Mouse (Mus musculus): ENCODE results near the gene Rrn3. TPM values are rescaled to one million over a fixed set of nuclear protein-coding genes. Genes with fewer than 3 reads are reported as not detected.

The Rrn3 gene
- total RNA-seq, 1 experiment, result 147 TPM

DNA sequence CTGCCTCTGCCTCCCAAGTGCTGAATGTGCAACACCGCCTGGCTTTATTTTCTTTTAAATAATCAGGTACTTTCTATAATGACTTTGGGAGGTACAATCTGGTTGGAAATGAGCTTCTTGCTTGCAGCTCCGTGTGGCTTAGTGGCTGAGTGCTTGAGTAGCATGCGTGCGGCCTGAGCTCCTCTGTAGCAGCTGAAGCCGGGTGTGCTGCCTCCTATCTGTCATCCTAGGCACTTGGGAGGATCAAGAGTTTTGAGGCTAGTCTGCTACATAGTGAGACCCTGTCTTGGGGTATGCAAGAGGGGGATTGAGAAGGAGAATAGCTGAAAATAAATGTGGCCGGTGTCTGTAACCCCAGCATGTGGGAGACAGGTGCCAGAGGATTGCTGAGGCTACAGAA lies 31.6 kb downstream of the Rrn3 start:
- Histone ChIP-seq H3K4me3 (ENCODE audit: insufficient read depth in 1 of 2, low read depth in 1 of 2, low read length in 2 of 2, poor library complexity in 1 of 2, severe bottlenecking in 1 of 2) (no peak overlapping the region), H3K9me3 (ENCODE audit: control insufficient read depth, insufficient read depth, low read depth, low read length) (no peaks in the 10 kb centered on the region), H3K27ac (ENCODE audit: insufficient read depth, low read depth, low read length, poor library complexity, severe bottlenecking) (no peak overlapping the region), H3K4me1 (ENCODE audit: control insufficient read depth in 2 of 2, insufficient read depth in 2 of 2, low read length in 2 of 2, poor library complexity in 1 of 2) (peaks cover 0 to 5% of the 10 kb centered on the region in 2 experiments; a peak in 1 of 4 replicates), H3K36me3 (ENCODE audit: control insufficient read depth, insufficient read depth, low read length, poor library complexity, severe bottlenecking) (peaks cover 76% of the 10 kb centered on the region), H3K9ac (ENCODE audit: insufficient read depth, low read depth, low read length, poor library complexity, severe bottlenecking) (no peak overlapping the region)
- DNase-seq (ENCODE audit: low read depth, low spot score), result no peak
- in situ Hi-C loops (cut with MboI; ENCODE audit: low sequenced_read_pairs in 2 of 2, unreplicated experiment in 2 of 2), result no loop called here
- no peak for TF ChIP-seq ZNF384 (IDR thresholded peaks at IDR 0.05; ENCODE audit: low read depth, low read length)
- TF ChIP-seq MAFK (IDR thresholded peaks at IDR 0.05; ENCODE audit: insufficient read depth, low read depth, low read length), result no peak
- no peak for TF ChIP-seq CHD2 (IDR thresholded peaks at IDR 0.05; ENCODE audit: low read depth, low read length)
- TF ChIP-seq ZC3H11A (IDR thresholded peaks at IDR 0.05; ENCODE audit: borderline replicate concordance, low read depth, low read length), result no peak
- no peak for TF ChIP-seq HCFC1 (IDR thresholded peaks at IDR 0.05; ENCODE audit: borderline replicate concordance, insufficient read depth, low read length)

- Histone ChIP-seq H3K4me3 (ENCODE audit: insufficient read depth in 1 of 2, low read depth in 1 of 2, low read length in 2 of 2, poor library complexity in 1 of 2, severe bottlenecking in 1 of 2) (no peak overlapping the region), H3K9ac (ENCODE audit: insufficient read depth, low read depth, low read length, poor library complexity, severe bottlenecking) (no peak overlapping the region), H3K27ac (ENCODE audit: insufficient read depth, low read depth, low read length, poor library complexity, severe bottlenecking) (no peak overlapping the region), H3K36me3 (ENCODE audit: control insufficient read depth, insufficient read depth, low read length, poor library complexity, severe bottlenecking) (peaks cover 67% of the 10 kb centered on the region), H3K4me1 (ENCODE audit: control insufficient read depth in 2 of 2, insufficient read depth in 2 of 2, low read length in 2 of 2, poor library complexity in 1 of 2) (peaks cover 2 to 5% of the 10 kb centered on the region in 2 experiments; a peak in 1 of 4 replicates), H3K9me3 (ENCODE audit: control insufficient read depth, insufficient read depth, low read depth, low read length) (no peaks in the 10 kb centered on the region)
- in situ Hi-C loops (cut with MboI; ENCODE audit: low sequenced_read_pairs in 2 of 2, unreplicated experiment in 2 of 2), result no loop called here
- TF ChIP-seq MAFK (IDR thresholded peaks at IDR 0.05; ENCODE audit: insufficient read depth, low read depth, low read length), result no peak
- no peak for TF ChIP-seq HCFC1 (IDR thresholded peaks at IDR 0.05; ENCODE audit: borderline replicate concordance, insufficient read depth, low read length)
- TF ChIP-seq CHD2 (IDR thresholded peaks at IDR 0.05; ENCODE audit: low read depth, low read length), result no peak
- no peak for TF ChIP-seq ZC3H11A (IDR thresholded peaks at IDR 0.05; ENCODE audit: borderline replicate concordance, low read depth, low read length)
- DNase-seq (ENCODE audit: low read depth, low spot score), result no peak
These were observed 32.7 kb downstream of the Rrn3 start for GRCm38 (mm10) chr16:13813200-13813599.

- Histone ChIP-seq H3K4me1 (ENCODE audit: control insufficient read depth in 2 of 2, insufficient read depth in 2 of 2, low read length in 2 of 2, poor library complexity in 1 of 2) (peaks cover 5 to 13% of the 10 kb centered on the region in 2 experiments; a peak in 2 of 4 replicates), H3K36me3 (ENCODE audit: control insufficient read depth, insufficient read depth, low read length, poor library complexity, severe bottlenecking) (peaks cover 18% of the 10 kb centered on the region), H3K9ac (ENCODE audit: insufficient read depth, low read depth, low read length, poor library complexity, severe bottlenecking) (peak within 1 kb of the TSS; percentile 84), H3K9me3 (ENCODE audit: control insufficient read depth, insufficient read depth, low read depth, low read length) (no peaks in the 10 kb centered on the region), H3K27ac (ENCODE audit: insufficient read depth, low read depth, low read length, poor library complexity, severe bottlenecking) (peak within 1 kb of the TSS; percentile 57; the same call in 1 of the 2 replicates), H3K4me3 (ENCODE audit: insufficient read depth in 1 of 2, low read depth in 1 of 2, low read length in 2 of 2, poor library complexity in 1 of 2, severe bottlenecking in 1 of 2) (peak within 1 kb of the TSS; percentile 88 to 99)
- DNase-seq (ENCODE audit: low read depth, low spot score), result peak; percentile 88
- TF ChIP-seq CHD2 (IDR thresholded peaks at IDR 0.05; ENCODE audit: low read depth, low read length) (no peak; the same call in 1 of the 2 replicates), MAFK (IDR thresholded peaks at IDR 0.05; ENCODE audit: insufficient read depth, low read depth, low read length) (no peak), HCFC1 (IDR thresholded peaks at IDR 0.05; ENCODE audit: borderline replicate concordance, insufficient read depth, low read length) (peak; percentile 95), ZC3H11A (IDR thresholded peaks at IDR 0.05; ENCODE audit: borderline replicate concordance, low read depth, low read length) (no peak)
- in situ Hi-C loops (cut with MboI; ENCODE audit: low sequenced_read_pairs in 2 of 2, unreplicated experiment in 2 of 2), result no loop called here
These were observed 38.3 kb downstream of the Rrn3 start, which contains the start of gene Ntan1 for GRCm38 (mm10) chr16:13818560-13819393. Gene Ntan1 (plus strand): TSS chr16:13818845.

- TF ChIP-seq CHD2 (IDR thresholded peaks at IDR 0.05; ENCODE audit: low read depth, low read length) (no peak), ZC3H11A (IDR thresholded peaks at IDR 0.05; ENCODE audit: borderline replicate concordance, low read depth, low read length) (no peak), MAFK (IDR thresholded peaks at IDR 0.05; ENCODE audit: insufficient read depth, low read depth, low read length) (no peak), ZNF384 (IDR thresholded peaks at IDR 0.05; ENCODE audit: low read depth, low read length) (no peak), HCFC1 (IDR thresholded peaks at IDR 0.05; ENCODE audit: borderline replicate concordance, insufficient read depth, low read length) (no peak)
- no peak for DNase-seq (ENCODE audit: low read depth, low spot score)
- in situ Hi-C loops (cut with MboI; ENCODE audit: low sequenced_read_pairs in 2 of 2, unreplicated experiment in 2 of 2), result no loop called here
- peaks cover 5 to 13% of the 10 kb centered on the region in 2 experiments; a peak in 2 of 4 replicates for H3K4me1 ChIP-seq (ENCODE audit: control insufficient read depth in 2 of 2, insufficient read depth in 2 of 2, low read length in 2 of 2, poor library complexity in 1 of 2)
- H3K9ac ChIP-seq (ENCODE audit: insufficient read depth, low read depth, low read length, poor library complexity, severe bottlenecking), result peak overlapping the region; percentile 84
- H3K36me3 ChIP-seq (ENCODE audit: control insufficient read depth, insufficient read depth, low read length, poor library complexity, severe bottlenecking), result peaks cover 14% of the 10 kb centered on the region
- H3K27ac ChIP-seq (ENCODE audit: insufficient read depth, low read depth, low read length, poor library complexity, severe bottlenecking), result 0 out of 2 replicates have a peak overlapping the region, but pooled peaks have one; percentile 17
- peak overlapping the region; percentile 88 to 99 for H3K4me3 ChIP-seq (ENCODE audit: insufficient read depth in 1 of 2, low read depth in 1 of 2, low read length in 2 of 2, poor library complexity in 1 of 2, severe bottlenecking in 1 of 2)
- H3K9me3 ChIP-seq (ENCODE audit: control insufficient read depth, insufficient read depth, low read depth, low read length), result no peaks in the 10 kb centered on the region
These were observed 38.9 kb downstream of the Rrn3 start for GRCm38 (mm10) chr16:13819394-13819743.
